Mouse (Mus musculus): Measurements from ENCODE around the gene Slc16a5. TPM values are rescaled to one million over a fixed set of nuclear protein-coding genes. Genes with fewer than 3 reads are reported as not detected.

Gene Slc16a5
- total and polyA plus RNA-seq, 3 experiments, result 0.26 TPM; not detected in 2

GRCm38 (mm10) chr11:115475025-115475757 lies 12.9 kb downstream of the Slc16a5 start, which contains the start of gene Armc7 (continued):
- TF ChIP-seq MAX (IDR thresholded peaks at IDR 0.05; ENCODE audit: low read length) (peak; percentile 72), ETS1 (IDR thresholded peaks at IDR 0.05; ENCODE audit: low read depth, low read length) (peak; percentile 53), MAFK (IDR thresholded peaks at IDR 0.05; ENCODE audit: borderline replicate concordance, low read depth, low read length) (no peak), MYB (IDR thresholded peaks at IDR 0.05; ENCODE audit: low read depth, low read length) (no peak), SMC3 (IDR thresholded peaks at IDR 0.05; ENCODE audit: low read depth, low read length) (0 out of 2 replicates have a peak, but pooled peaks have one; percentile 13), UBTF (IDR thresholded peaks at IDR 0.05; ENCODE audit: borderline replicate concordance, insufficient read depth, low read depth, low read length) (no peak), NRF1 (IDR thresholded peaks at IDR 0.05; ENCODE audit: insufficient read depth, low read depth, low read length, poor library complexity, severe bottlenecking) (peak; percentile 88), TBP (IDR thresholded peaks at IDR 0.05; ENCODE audit: low read depth, low read length) (peak; percentile 48; the same call in 1 of the 2 replicates), MEF2A (IDR thresholded peaks at IDR 0.05; ENCODE audit: extremely low read depth, insufficient replicate concordance, low read depth, low read length, poor library complexity, severe bottlenecking) (no peak), USF2 (IDR thresholded peaks at IDR 0.05; ENCODE audit: borderline replicate concordance in 1 of 2, insufficient read depth in 1 of 2, low read depth in 1 of 2, low read length in 2 of 2) (no peak), MAZ (IDR thresholded peaks at IDR 0.05; ENCODE audit: low read depth, low read length) (peak; percentile 64), ZMIZ1 (IDR thresholded peaks at IDR 0.05; ENCODE audit: low read depth, low read length) (peak; percentile 79; the same call in 1 of the 2 replicates), ZNF384 (IDR thresholded peaks at IDR 0.05; ENCODE audit: low read depth, low read length) (no peak), MXI1 (IDR thresholded peaks at IDR 0.05; ENCODE audit: low read depth, low read length) (peak; percentile 97), E2F4 (IDR thresholded peaks at IDR 0.05; ENCODE audit: borderline replicate concordance, low read depth, low read length) (no peak), TCF12 (IDR thresholded peaks at IDR 0.05; ENCODE audit: low read depth, low read length) (peak; percentile 60), CHD2 (IDR thresholded peaks at IDR 0.05; ENCODE audit: low read length) (no peak), POLR2AphosphoS2 (IDR thresholded peaks at IDR 0.05; ENCODE audit: low read length) (peak; percentile 74), POLR2AphosphoS5 (IDR thresholded peaks at IDR 0.05; ENCODE audit: borderline replicate concordance, low read depth, low read length) (no peak), NELFE (IDR thresholded peaks at IDR 0.05; ENCODE audit: low read depth, low read length) (peak; percentile 79)

DNA sequence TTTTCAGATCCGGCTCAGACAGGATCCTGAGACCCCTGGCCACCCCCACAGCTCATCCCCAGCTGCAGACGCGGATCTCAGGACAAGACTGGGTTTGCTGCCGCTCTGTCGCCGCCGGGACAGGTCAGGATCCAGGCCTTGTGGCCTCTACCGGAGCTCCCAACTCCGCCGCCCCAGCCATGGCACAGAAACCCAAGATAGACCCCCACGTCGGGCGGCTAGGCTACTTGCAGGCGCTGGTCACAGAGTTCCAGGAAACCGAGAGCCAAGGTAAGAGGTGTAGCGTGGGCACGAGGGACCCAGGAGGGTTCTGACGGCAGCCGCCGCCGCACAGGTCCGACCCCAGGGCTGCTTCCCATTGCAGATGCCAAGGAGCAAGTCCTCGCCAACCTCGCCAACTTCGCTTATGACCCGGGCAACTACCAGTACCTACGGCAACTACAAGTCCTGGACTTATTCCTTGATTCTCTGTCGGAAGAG lies 13.5 kb downstream of the Slc16a5 start:
- Histone ChIP-seq H3K9ac (ENCODE audit: control insufficient read depth, low read depth, low read length, poor library complexity, severe bottlenecking) (peak overlapping the region; percentile 82), H3K4me1 (ENCODE audit: control insufficient read depth in 1 of 2, insufficient read depth in 2 of 2, low read length in 2 of 2) (peaks cover 15 to 46% of the 10 kb centered on the region in 2 experiments), H3K9me3 (replicated peaks; ENCODE audit: insufficient read depth, low read length) (no peaks in the 10 kb centered on the region), H3K27me3 (ENCODE audit: control insufficient read depth in 1 of 2, insufficient read depth in 2 of 2, low read length in 2 of 2) (no peaks in the 10 kb centered on the region), H3K4me3 (ENCODE audit: control insufficient read depth in 1 of 2, insufficient read depth in 1 of 2, low read depth in 2 of 2, low read length in 2 of 2) (peak overlapping the region; percentile 90 to 100), H3K79me2 (ENCODE audit: control insufficient read depth, insufficient read depth, low read length, poor library complexity) (peaks cover 5% of the 10 kb centered on the region), H3K27ac (ENCODE audit: control insufficient read depth, low read depth, low read length) (peak overlapping the region; percentile 31), H3K36me3 (ENCODE audit: control insufficient read depth in 1 of 2, insufficient read depth in 2 of 2, low read length in 2 of 2) (peaks cover 0 to 32% of the 10 kb centered on the region in 2 experiments; a peak in 2 of 4 replicates)
- DNase-seq (ENCODE audit: low read depth, low spot score), result peak; percentile 74
- TF ChIP-seq MXI1 (IDR thresholded peaks at IDR 0.05; ENCODE audit: low read depth, low read length), result peak; percentile 63; the same call in 1 of the 2 replicates
- peak; percentile 23 for TF ChIP-seq SIN3A (IDR thresholded peaks at IDR 0.05; ENCODE audit: low read length)
- 0 out of 2 replicates have a peak, but pooled peaks have one; percentile 2 for TF ChIP-seq TBP (IDR thresholded peaks at IDR 0.05; ENCODE audit: low read depth, low read length)
- TF ChIP-seq POLR2AphosphoS5 (IDR thresholded peaks at IDR 0.05; ENCODE audit: borderline replicate concordance, low read depth, low read length), result no peak
